Mouse (Mus musculus) embryo, embryonic 10.5 days (tissue): ENCODE data around the gene Shc3.

Source experiments
- DNase-seq: peaks from one replicate; pipeline ENCODE4 v3.0.0-alpha.2; 2015; ENCODE audit warnings: low spot score

Shc3 gene

GRCm38 (mm10) chr13:51417796-51418195 is 151.4 kb downstream of the Shc3 start:
- DNase-seq, result no peak

- DNase-seq, result no peak
These were observed 152.5 kb downstream of the Shc3 start for GRCm38 (mm10) chr13:51416727-51417126.

- no peak for DNase-seq
These were observed 155.8 kb downstream of the Shc3 start for GRCm38 (mm10) chr13:51413461-51413860.

- DNase-seq, result peak; percentile 70
These were observed 157.4 kb downstream of the Shc3 start for GRCm38 (mm10) chr13:51411696-51412430.

GRCm38 (mm10) chr13:51411243-51411642 is 158.0 kb downstream of the Shc3 start:
- DNase-seq, result no peak

- DNase-seq, result no peak
These were observed 159.2 kb downstream of the Shc3 start for GRCm38 (mm10) chr13:51409936-51410481.

GRCm38 (mm10) chr13:51408519-51409001 is 160.7 kb downstream of the Shc3 start, which contains the start of gene S1pr3:
S1pr3 (plus strand) TSS chr13:51408639.
- DNase-seq, result peak; percentile 88

- peak; percentile 32 for DNase-seq
These were observed 161.5 kb downstream of the Shc3 start for GRCm38 (mm10) chr13:51407541-51408217.

- DNase-seq, result no peak
These were observed 163.4 kb downstream of the Shc3 start for GRCm38 (mm10) chr13:51405731-51406320.

- DNase-seq, result no peak
These were observed 164.7 kb downstream of the Shc3 start for GRCm38 (mm10) chr13:51404566-51404965.

GRCm38 (mm10) chr13:51400736-51401501 is 168.3 kb downstream of the Shc3 start:
- DNase-seq, result peak; percentile 78

GRCm38 (mm10) chr13:51400186-51400719 is 169.0 kb downstream of the Shc3 start:
- no peak for DNase-seq

GRCm38 (mm10) chr13:51399562-51399961 is 169.7 kb downstream of the Shc3 start:
- DNase-seq, result no peak

- no peak for DNase-seq
These were observed 171.4 kb downstream of the Shc3 start for GRCm38 (mm10) chr13:51397861-51398260.

GRCm38 (mm10) chr13:51392256-51392655 is 177.0 kb downstream of the Shc3 start:
- DNase-seq, result no peak

- DNase-seq, result no peak
These were observed 177.8 kb downstream of the Shc3 start for GRCm38 (mm10) chr13:51391359-51391916.

- DNase-seq, result peak; percentile 35
These were observed 178.8 kb downstream of the Shc3 start for GRCm38 (mm10) chr13:51390398-51390797.

- no peak for DNase-seq
These were observed 181.3 kb downstream of the Shc3 start for GRCm38 (mm10) chr13:51387908-51388307.

GRCm38 (mm10) chr13:51384899-51385298 is 184.3 kb downstream of the Shc3 start:
- DNase-seq, result no peak

GRCm38 (mm10) chr13:51381498-51381897 is 187.7 kb downstream of the Shc3 start:
- no peak for DNase-seq
